Mouse (Mus musculus) stomach, postnatal 0 days (tissue): ENCODE measurements around the gene Phrf1.

Experiments used
- CTCF ChIP-seq: IDR thresholded peaks from 2 replicates; pipeline ENCODE4 v1.5.1; 2016; ENCODE audit warnings: antibody characterized with exemption, low read depth, mild to moderate bottlenecking, moderate library complexity
- EP300 ChIP-seq: optimal IDR thresholded peaks from 2 replicates; pipeline ENCODE3; 2016; ENCODE audit warnings: antibody characterized with exemption

- no peak for TF ChIP-seq CTCF
- TF ChIP-seq EP300, result no peak
These were observed 6.5 kb upstream of the Phrf1 start for GRCm38 (mm10) chr7:141222126-141222467.
